Mouse (Mus musculus) midbrain, embryonic 13.5 days (tissue): ENCODE data around the gene St6galnac3. TPM values are rescaled to one million over a fixed set of nuclear protein-coding genes. Genes with fewer than 3 reads are reported as not detected.

Source experiments
- ATAC-seq: fragments of 200-750 bp; cut with Nextera tagmentation; 2 replicates; pipeline ENCODE4 v1.8.0; 2017; ENCODE audit warnings: mild to moderate bottlenecking, moderate TSS enrichment, moderate library complexity
- H3K27ac ChIP-seq: fragments of 300-500 bp; sonication (generic); 2 replicates; pipeline ENCODE4 v1.5.1; 2015; ENCODE audit warnings: inconsistent platforms, mild to moderate bottlenecking, moderate library complexity
- H3K27me3 ChIP-seq: fragments of 300-500 bp; sonication (generic); 2 replicates; pipeline ENCODE4 v1.6.1; 2015; ENCODE audit warnings: mild to moderate bottlenecking, inconsistent platforms
- H3K36me3 ChIP-seq: fragments of 300-500 bp; sonication (generic); 2 replicates; pipeline ENCODE4 v1.6.1; 2015; ENCODE audit warnings: mild to moderate bottlenecking, inconsistent platforms
- H3K4me1 ChIP-seq: fragments of 300-500 bp; sonication (generic); replicated peaks from 2 replicates; pipeline ENCODE4 v1.6.1; 2015; ENCODE audit warnings: inconsistent platforms
- H3K4me2 ChIP-seq: fragments of 300-500 bp; sonication (generic); replicated peaks from 2 replicates; pipeline ENCODE4 v1.6.1; 2015; ENCODE audit warnings: moderate library complexity, mild to moderate bottlenecking, inconsistent platforms
- H3K4me3 ChIP-seq: fragments of 300-500 bp; sonication (generic); replicated peaks from 2 replicates; pipeline ENCODE4 v1.5.1; 2015; ENCODE audit warnings: mild to moderate bottlenecking, inconsistent platforms
- H3K9ac ChIP-seq: fragments of 300-500 bp; sonication (generic); replicated peaks from 2 replicates; pipeline ENCODE4 v1.6.1; 2015; ENCODE audit warnings: mild to moderate bottlenecking, inconsistent platforms
- H3K9me3 ChIP-seq: fragments of 300-500 bp; sonication (generic); 2 replicates; pipeline ENCODE4 v1.6.1; 2016; ENCODE audit warnings: mild to moderate bottlenecking, inconsistent platforms
- WGBS: fragments of 180-500 bp; shearing (Covaris S2); methylation state at CpG from one replicate; pipeline ENCODE4 v1.1.7; 2015; 5-methylcytosine and 5-hydroxymethylcytosine counted together
- polyA plus RNA-seq: library from polyadenylated mRNA; unstranded; fragments of >200 nt; fragmentation: Nextera tagmentation; extraction: Ambion mirVana; gene quantifications from 2 replicates; pipeline ENCODE4 v1.2.1, GENCODE M21; 2015

St6galnac3 gene
- polyA plus RNA-seq, 1 experiment from 2014 or later, result 26.7 TPM

GRCm38 (mm10) chr3:153594531-153594930 lies 130.4 kb downstream of the St6galnac3 start:
- Histone ChIP-seq H3K9me3 (no peaks in the 10 kb centered on the region), H3K4me3 (no peak overlapping the region), H3K27me3 (no peaks in the 10 kb centered on the region), H3K4me2 (no peak overlapping the region), H3K27ac (no peak overlapping the region), H3K9ac (no peak overlapping the region), H3K36me3 (no peaks in the 10 kb centered on the region), H3K4me1 (peaks cover 26% of the 10 kb centered on the region)
- ATAC-seq, result peak; percentile 68; the same call in 1 of the 2 replicates
- 69% methylated on average over 9 of the region's 9 CpGs for WGBS

- Histone ChIP-seq H3K36me3 (no peaks in the 10 kb centered on the region), H3K4me3 (no peak overlapping the region), H3K27ac (0 out of 2 replicates have a peak overlapping the region, but pooled peaks have one; percentile 40), H3K27me3 (no peaks in the 10 kb centered on the region), H3K9me3 (no peaks in the 10 kb centered on the region), H3K9ac (no peak overlapping the region), H3K4me2 (no peak overlapping the region), H3K4me1 (peaks cover 31% of the 10 kb centered on the region)
- ATAC-seq, result no peak
- WGBS, result 76% methylated on average over 4 of the region's 4 CpGs
Measured at GRCm38 (mm10) chr3:153593978-153594377, 131.0 kb downstream of the St6galnac3 start.

- H3K4me3 ChIP-seq, result no peak overlapping the region
- no peaks in the 10 kb centered on the region for H3K36me3 ChIP-seq
- no peak for ATAC-seq
- H3K27me3 ChIP-seq, result no peaks in the 10 kb centered on the region
- no peak overlapping the region for H3K27ac ChIP-seq
- 79% methylated on average over 3 of the region's 3 CpGs for WGBS
- no peak overlapping the region for H3K4me2 ChIP-seq
- peaks cover 34% of the 10 kb centered on the region for H3K4me1 ChIP-seq
- H3K9me3 ChIP-seq, result no peaks in the 10 kb centered on the region
- no peak overlapping the region for H3K9ac ChIP-seq
Measured at GRCm38 (mm10) chr3:153593103-153593502, 131.9 kb downstream of the St6galnac3 start.

- H3K4me1 ChIP-seq, result peaks cover 15% of the 10 kb centered on the region
- H3K4me3 ChIP-seq, result no peak overlapping the region
- H3K27me3 ChIP-seq, result no peaks in the 10 kb centered on the region
- no peak overlapping the region for H3K4me2 ChIP-seq
- 73% methylated on average over 1 of the region's 1 CpGs for WGBS
- H3K9me3 ChIP-seq, result no peaks in the 10 kb centered on the region
- no peaks in the 10 kb centered on the region for H3K36me3 ChIP-seq
- no peak overlapping the region for H3K9ac ChIP-seq
- ATAC-seq, result no peak
- H3K27ac ChIP-seq, result no peak overlapping the region
Measured at GRCm38 (mm10) chr3:153587594-153587993, 137.4 kb downstream of the St6galnac3 start.

- 67% methylated on average over 3 of the region's 3 CpGs for WGBS
- Histone ChIP-seq H3K9me3 (no peaks in the 10 kb centered on the region), H3K36me3 (no peaks in the 10 kb centered on the region), H3K9ac (no peak overlapping the region), H3K4me3 (no peak overlapping the region), H3K27me3 (no peaks in the 10 kb centered on the region), H3K4me2 (no peak overlapping the region), H3K4me1 (peaks cover 24% of the 10 kb centered on the region), H3K27ac (no peak overlapping the region)
- ATAC-seq, result no peak
Measured at GRCm38 (mm10) chr3:153584836-153585235, 140.1 kb downstream of the St6galnac3 start.

- H3K4me2 ChIP-seq, result no peak overlapping the region
- H3K36me3 ChIP-seq, result no peaks in the 10 kb centered on the region
- H3K27me3 ChIP-seq, result no peaks in the 10 kb centered on the region
- no peak overlapping the region for H3K9ac ChIP-seq
- no peaks in the 10 kb centered on the region for H3K9me3 ChIP-seq
- ATAC-seq, result no peak
- H3K4me3 ChIP-seq, result no peak overlapping the region
- 58% methylated on average over 4 of the region's 4 CpGs for WGBS
- no peak overlapping the region for H3K27ac ChIP-seq
- peaks cover 25% of the 10 kb centered on the region for H3K4me1 ChIP-seq
Measured at GRCm38 (mm10) chr3:153582065-153582464, 142.9 kb downstream of the St6galnac3 start.

- no peaks in the 10 kb centered on the region for H3K27me3 ChIP-seq
- H3K9me3 ChIP-seq, result 0 out of 2 replicates have a peak, but pooled peaks cover 2% of the 10 kb centered on the region
- H3K4me2 ChIP-seq, result no peak overlapping the region
- peaks cover 21% of the 10 kb centered on the region for H3K4me1 ChIP-seq
- no peaks in the 10 kb centered on the region for H3K36me3 ChIP-seq
- H3K4me3 ChIP-seq, result no peak overlapping the region
- no peak for ATAC-seq
- WGBS, result 34% methylated on average over 2 of the region's 2 CpGs
- no peak overlapping the region for H3K9ac ChIP-seq
- H3K27ac ChIP-seq, result no peak overlapping the region
Measured at GRCm38 (mm10) chr3:153580625-153581024, 144.3 kb downstream of the St6galnac3 start.

GRCm38 (mm10) chr3:153580136-153580535 lies 144.8 kb downstream of the St6galnac3 start:
- H3K4me1 ChIP-seq, result peaks cover 21% of the 10 kb centered on the region
- H3K9ac ChIP-seq, result no peak overlapping the region
- H3K4me2 ChIP-seq, result no peak overlapping the region
- no peaks in the 10 kb centered on the region for H3K36me3 ChIP-seq
- H3K4me3 ChIP-seq, result no peak overlapping the region
- no peak overlapping the region for H3K27ac ChIP-seq
- 0 out of 2 replicates have a peak, but pooled peaks cover 2% of the 10 kb centered on the region for H3K9me3 ChIP-seq
- ATAC-seq, result no peak
- WGBS, result 73% methylated on average over 3 of the region's 3 CpGs
- no peaks in the 10 kb centered on the region for H3K27me3 ChIP-seq

GRCm38 (mm10) chr3:153577286-153577685 lies 147.7 kb downstream of the St6galnac3 start:
- no peaks in the 10 kb centered on the region for H3K36me3 ChIP-seq
- H3K4me2 ChIP-seq, result no peak overlapping the region
- H3K27ac ChIP-seq, result no peak overlapping the region
- H3K9ac ChIP-seq, result no peak overlapping the region
- 0 out of 2 replicates have a peak, but pooled peaks cover 2% of the 10 kb centered on the region for H3K9me3 ChIP-seq
- peaks cover 21% of the 10 kb centered on the region for H3K4me1 ChIP-seq
- H3K27me3 ChIP-seq, result no peaks in the 10 kb centered on the region
- no peak overlapping the region for H3K4me3 ChIP-seq
- no peak for ATAC-seq
- 43% methylated on average over 2 of the region's 2 CpGs for WGBS

GRCm38 (mm10) chr3:153571152-153571551 lies 153.8 kb downstream of the St6galnac3 start:
- Histone ChIP-seq H3K36me3 (no peaks in the 10 kb centered on the region), H3K4me1 (peaks cover 4% of the 10 kb centered on the region; the same call in 1 of the 2 replicates), H3K4me3 (no peak overlapping the region), H3K27ac (no peak overlapping the region), H3K9me3 (no peaks in the 10 kb centered on the region), H3K4me2 (no peak overlapping the region), H3K9ac (no peak overlapping the region), H3K27me3 (no peaks in the 10 kb centered on the region)
- 91% methylated on average over 11 of the region's 11 CpGs for WGBS
- ATAC-seq, result no peak

GRCm38 (mm10) chr3:153568815-153569214 lies 156.2 kb downstream of the St6galnac3 start:
- no peak overlapping the region for H3K4me2 ChIP-seq

GRCm38 (mm10) chr3:153567913-153568312 lies 157.1 kb downstream of the St6galnac3 start:
- no peak for ATAC-seq
- Histone ChIP-seq H3K27ac (no peak overlapping the region), H3K9ac (no peak overlapping the region), H3K4me2 (no peak overlapping the region), H3K4me1 (peaks cover 10% of the 10 kb centered on the region; the same call in 1 of the 2 replicates), H3K36me3 (no peaks in the 10 kb centered on the region), H3K27me3 (no peaks in the 10 kb centered on the region), H3K9me3 (no peaks in the 10 kb centered on the region), H3K4me3 (no peak overlapping the region)
- WGBS, result 75% methylated on average over 3 of the region's 3 CpGs

More at GRCm38 (mm10) chr3:153568815-153569214, 156.2 kb downstream of the St6galnac3 start:
- no peak overlapping the region for H3K27ac ChIP-seq
- H3K9me3 ChIP-seq, result no peaks in the 10 kb centered on the region
- no peaks in the 10 kb centered on the region for H3K27me3 ChIP-seq
- 89% methylated on average over 3 of the region's 3 CpGs for WGBS
- no peak for ATAC-seq
- H3K4me3 ChIP-seq, result no peak overlapping the region
- no peak overlapping the region for H3K9ac ChIP-seq
- peaks cover 10% of the 10 kb centered on the region; the same call in 1 of the 2 replicates for H3K4me1 ChIP-seq
- H3K36me3 ChIP-seq, result no peaks in the 10 kb centered on the region

- peaks cover 10% of the 10 kb centered on the region; the same call in 1 of the 2 replicates for H3K4me1 ChIP-seq
- no peak overlapping the region for H3K27ac ChIP-seq
- H3K4me2 ChIP-seq, result no peak overlapping the region
- no peak overlapping the region for H3K9ac ChIP-seq
- no peak overlapping the region for H3K4me3 ChIP-seq
- H3K36me3 ChIP-seq, result no peaks in the 10 kb centered on the region
- H3K9me3 ChIP-seq, result no peaks in the 10 kb centered on the region
- no peak for ATAC-seq
- 82% methylated on average over 4 of the region's 4 CpGs for WGBS
- H3K27me3 ChIP-seq, result no peaks in the 10 kb centered on the region
Measured at GRCm38 (mm10) chr3:153567512-153567911, 157.5 kb downstream of the St6galnac3 start.
